Comparison of ENCODE assay signal across 16 mouse cellular contexts in the genomic region with DNA sequence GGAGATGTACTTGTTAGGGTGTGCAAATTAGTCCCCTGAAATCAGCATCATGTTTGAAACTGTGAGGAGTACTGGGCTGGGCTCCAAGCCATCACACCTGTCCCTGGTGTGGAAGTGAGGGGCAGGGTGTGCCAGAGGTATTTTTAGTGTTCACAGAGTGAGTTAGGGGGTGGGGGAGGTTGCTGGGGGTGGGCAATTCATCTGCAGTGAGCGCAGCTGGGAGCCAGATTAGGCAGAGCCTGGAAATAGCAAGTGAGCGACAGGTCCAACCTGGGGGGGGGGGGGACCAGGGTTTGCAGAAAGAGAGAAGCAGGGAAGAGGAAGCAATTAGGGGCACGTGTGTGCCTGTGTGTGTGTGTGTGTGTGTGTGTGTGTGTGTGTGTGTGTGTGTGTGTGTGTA.
A peak's percentile ranks its signal among the peaks of the same experiment; 100 is the strongest.
DNase-seq lines count a peak whose midpoint lies in the region; ATAC-seq and TF ChIP-seq lines count a peak whose summit lies in the region.
"Had no signal": no experiment of that assay in that cellular context is flagged by ENCODE, and none has a peak within 500 bp of the region (broad histone marks: within the 10 kb centered on the region; RNA-seq: fewer than 3 reads in every experiment).

No protein-coding gene starts in this region.

- TF ChIP-seq EP300 in MEL (IDR thresholded peaks at IDR 0.05; ENCODE audit: low read depth in 1 of 2, low read length in 2 of 2), result peak in 1 of 2 experiments; percentile 35; a peak in 1 of 4 replicates

- no peak overlapping the region for H3K9ac ChIP-seq in heart, embryonic 16.5 days (ENCODE audit: low read length)
- H3K9ac ChIP-seq in MEL (ENCODE audit: control insufficient read depth, low read depth, low read length, poor library complexity, severe bottlenecking), result no peak overlapping the region
- H3K9ac ChIP-seq: neural tube, embryonic 15.5 days had no signal

- no peaks in the 10 kb centered on the region for H3K27me3 ChIP-seq in heart, embryonic 16.5 days (ENCODE audit: control insufficient read depth, insufficient read depth, low read length)
- H3K27me3 ChIP-seq in MEL (ENCODE audit: control insufficient read depth in 1 of 2, insufficient read depth in 2 of 2, low read length in 2 of 2), result no peaks in the 10 kb centered on the region
- H3K27me3 ChIP-seq: neural tube, embryonic 15.5 days had no signal

- no peak for DNase-seq in heart, adult 9 months (ENCODE audit: low spot score in 2 of 2)
- DNase-seq in A20 (ENCODE audit: low read depth, low spot score), result peak; percentile 20
- peak; percentile 51 for DNase-seq in MEL (ENCODE audit: low read depth, low spot score)
- no peak for DNase-seq in urinary bladder, adult 18-20 months (ENCODE audit: low spot score in 2 of 2)
- no peak for DNase-seq in kidney, adult 8-10 months
- DNase-seq: adrenal gland, postnatal 14 days; cerebellum, adult 9-11 months; embryo, embryonic 11 days; heart, postnatal 36 days; kidney, adult 9 months; retina, postnatal 1 day; thymus, adult 2 months had no signal

- no peak for TF ChIP-seq RAD21 in MEL (IDR thresholded peaks at IDR 0.05; ENCODE audit: low read depth, low read length)

- no peaks in the 10 kb centered on the region for H3K79me2 ChIP-seq in MEL (ENCODE audit: control insufficient read depth, insufficient read depth, low read length, poor library complexity)

- 0 out of 2 replicates have a peak, but pooled peaks cover 2% of the 10 kb centered on the region for H3K9me3 ChIP-seq in heart, embryonic 16.5 days (replicated peaks; ENCODE audit: control insufficient read depth, low read length)
- no peaks in the 10 kb centered on the region for H3K9me3 ChIP-seq in MEL (replicated peaks; ENCODE audit: insufficient read depth, low read length)
- H3K9me3 ChIP-seq: neural tube, embryonic 15.5 days had no signal

- peaks cover 7% of the 10 kb centered on the region; the same call in 1 of the 2 replicates for H3K4me1 ChIP-seq in heart, embryonic 16.5 days (ENCODE audit: control insufficient read depth, insufficient read depth, low read length)
- peaks cover 2 to 31% of the 10 kb centered on the region in 2 experiments for H3K4me1 ChIP-seq in MEL (ENCODE audit: control insufficient read depth in 1 of 2, insufficient read depth in 2 of 2, low read length in 2 of 2)

- no peak overlapping the region for H3K4me2 ChIP-seq in heart, embryonic 16.5 days (ENCODE audit: low read depth, low read length)
- H3K4me2 ChIP-seq: midbrain, embryonic 11.5 days; neural tube, embryonic 15.5 days had no signal

- H3K36me3 ChIP-seq in heart, embryonic 16.5 days (ENCODE audit: control insufficient read depth, insufficient read depth), result peaks cover 7% of the 10 kb centered on the region
- H3K36me3 ChIP-seq in MEL (ENCODE audit: control insufficient read depth in 1 of 2, insufficient read depth in 2 of 2, low read length in 2 of 2), result peaks cover 0 to 12% of the 10 kb centered on the region in 2 experiments; a peak in 2 of 4 replicates
- H3K36me3 ChIP-seq: neural tube, embryonic 15.5 days had no signal

- H3K4me3 ChIP-seq in heart, embryonic 16.5 days (ENCODE audit: low read length), result no peak overlapping the region
- H3K4me3 ChIP-seq in MEL (ENCODE audit: control insufficient read depth in 1 of 2, insufficient read depth in 1 of 2, low read depth in 2 of 2, low read length in 2 of 2), result no peak overlapping the region
- H3K4me3 ChIP-seq: neural tube, embryonic 15.5 days had no signal

- 23% methylated on average over 3 of the region's 3 CpGs for WGBS in heart, embryonic 16.5 days

- no peak overlapping the region for H3K27ac ChIP-seq in heart, embryonic 16.5 days (ENCODE audit: low read length)
- H3K27ac ChIP-seq in MEL (ENCODE audit: control insufficient read depth, low read depth, low read length), result no peak overlapping the region
- H3K27ac ChIP-seq: neural tube, embryonic 15.5 days had no signal

- ATAC-seq in heart, embryonic 16.5 days (replicated peaks; ENCODE audit: extremely low read depth, insufficient read depth, low FRiP score), result peak; percentile 71
- 0 out of 2 replicates have a peak, but pooled peaks have one; percentile 27 for ATAC-seq in megakaryocyte progenitor cell, adult 5-6 weeks (replicated peaks; ENCODE audit: poor library complexity)

- no peak for TF ChIP-seq CTCF in MEL (IDR thresholded peaks at IDR 0.05 in 2 of 3, conservative IDR thresholded peaks at IDR 0.05 in 1 of 3; ENCODE audit: control insufficient read depth in 1 of 3, insufficient read depth in 1 of 3, low read depth in 2 of 3, low read length in 3 of 3, poor library complexity in 1 of 3, severe bottlenecking in 1 of 3)

- TF ChIP-seq POLR2A in MEL (IDR thresholded peaks at IDR 0.05; ENCODE audit: control insufficient read depth in 1 of 2, insufficient read depth in 1 of 2, low read depth in 1 of 2, low read length in 2 of 2, poor library complexity in 1 of 2), result no peak

TF ChIP-seq in MEL, 35 proteins besides CTCF, POLR2A, EP300 and RAD21:
- 0 out of 2 replicates have a peak, but pooled peaks have one; percentile 42 for TF ChIP-seq MAZ (IDR thresholded peaks at IDR 0.05; ENCODE audit: low read depth, low read length)
- no peak for TF ChIP-seq GABPA (IDR thresholded peaks at IDR 0.05; ENCODE audit: low read depth, low read length)
- peak; percentile 70; the same call in 1 of the 2 replicates for TF ChIP-seq USF1 (IDR thresholded peaks at IDR 0.05; ENCODE audit: low read depth, low read length)
- 0 out of 2 replicates have a peak, but pooled peaks have one; percentile 22 for TF ChIP-seq MYC (IDR thresholded peaks at IDR 0.05; ENCODE audit: low read depth, low read length)
- peak; percentile 90 for TF ChIP-seq BHLHE40 (IDR thresholded peaks at IDR 0.05; ENCODE audit: borderline replicate concordance, low read depth, low read length)
- TF ChIP-seq ELF1 (IDR thresholded peaks at IDR 0.05; ENCODE audit: low read depth, low read length), result no peak
- peak; percentile 34; the same call in 1 of the 2 replicates for TF ChIP-seq ETS1 (IDR thresholded peaks at IDR 0.05; ENCODE audit: low read depth, low read length)
- TF ChIP-seq TCF12 (IDR thresholded peaks at IDR 0.05; ENCODE audit: low read depth, low read length), result 0 out of 2 replicates have a peak, but pooled peaks have one; percentile 6
- TF ChIP-seq MXI1 (IDR thresholded peaks at IDR 0.05; ENCODE audit: low read depth, low read length), result peak; percentile 49; the same call in 1 of the 2 replicates

Comparison
In these comparisons a context has a peak if more than half of its experiments do, and no peak if none do; other contexts are left out.
1. DNase-seq: peak in A20 (single experiment) and MEL (single experiment); none in heart, adult 9 months (0 of 2), urinary bladder, adult 18-20 months (0 of 2) and kidney, adult 8-10 months (0 of 2).